Mouse (Mus musculus) heart, postnatal 0 days (tissue): ENCODE data around the gene Prkcsh.

Experiments
- CTCF ChIP-seq: IDR thresholded peaks from 2 replicates; pipeline ENCODE4 v1.5.1; 2016; ENCODE audit warnings: antibody characterized with exemption, control low read depth, low read depth
- EP300 ChIP-seq: IDR thresholded peaks from 2 replicates; pipeline ENCODE4 v1.6.1; 2016; ENCODE audit warnings: antibody characterized with exemption, low read depth

- TF ChIP-seq EP300, result no peak
- TF ChIP-seq CTCF, result no peak
Measured at GRCm38 (mm10) chr9:22035300-22036044, 32.9 kb downstream of the Prkcsh start.
